Mouse (Mus musculus) forebrain, postnatal 0 days (tissue): ENCODE measurements around the gene Sptb. TPM values are rescaled to one million over a fixed set of nuclear protein-coding genes. Genes with fewer than 3 reads are reported as not detected.

Source experiments
- ATAC-seq: fragments of 200-750 bp; cut with Nextera tagmentation; 2 replicates; pipeline ENCODE4 v1.8.0; 2017; ENCODE audit warnings: mild to moderate bottlenecking, moderate library complexity
- DNase-seq: peaks from one replicate; pipeline ENCODE4 v3.0.0-alpha.2; 2015
- H3K27ac ChIP-seq: fragments of 300-500 bp; sonication (generic); 2 replicates; pipeline ENCODE4 v1.5.1; 2014; ENCODE audit warnings: low read depth, mild to moderate bottlenecking, antibody characterized with exemption, low read length, moderate library complexity, mixed read lengths
- H3K27me3 ChIP-seq: fragments of 300-500 bp; sonication (generic); 2 replicates; pipeline ENCODE4 v1.6.1; 2014; ENCODE audit warnings: mild to moderate bottlenecking, low read length, mixed read lengths; ENCODE audit not compliant: insufficient read depth
- H3K36me3 ChIP-seq: fragments of 300-500 bp; sonication (generic); 2 replicates; pipeline ENCODE4 v1.6.1; 2014; ENCODE audit warnings: mild to moderate bottlenecking, moderate library complexity; ENCODE audit not compliant: insufficient read depth
- H3K4me1 ChIP-seq: fragments of 300-500 bp; sonication (generic); 2 replicates; pipeline ENCODE4 v1.6.1; 2014; ENCODE audit warnings: antibody characterized with exemption; ENCODE audit not compliant: insufficient read depth
- H3K4me2 ChIP-seq: fragments of 300-500 bp; sonication (generic); 2 replicates; pipeline ENCODE4 v1.6.1; 2014; ENCODE audit warnings: low read depth, mild to moderate bottlenecking, moderate library complexity
- H3K4me3 ChIP-seq: fragments of 300-500 bp; sonication (generic); 2 replicates; pipeline ENCODE4 v1.5.1; 2014; ENCODE audit warnings: low read depth, low read length, mixed read lengths
- H3K9ac ChIP-seq: fragments of 300-500 bp; sonication (generic); 2 replicates; pipeline ENCODE4 v1.6.1; 2014; ENCODE audit warnings: mild to moderate bottlenecking
- H3K9me3 ChIP-seq: fragments of 300-500 bp; sonication (generic); 2 replicates; pipeline ENCODE4 v1.6.1; 2016; ENCODE audit warnings: low read length
- CTCF ChIP-seq: sonication (generic); IDR thresholded peaks from 2 replicates; pipeline ENCODE4 v1.5.1; 2016; ENCODE audit warnings: antibody characterized with exemption, control low read depth, low read depth
- WGBS: fragments of 180-500 bp; shearing (Covaris S2); extraction: QIAGEN DNeasy Blood & Tissue Kit; methylation state at CpG from one replicate; pipeline ENCODE4 v1.1.7; 2014; 5-methylcytosine and 5-hydroxymethylcytosine counted together
- polyA plus RNA-seq: library from polyadenylated mRNA; unstranded; fragments of >200 nt; fragmentation: Nextera tagmentation; extraction: Ambion mirVana; gene quantifications from 2 replicates; pipeline ENCODE4 v1.2.1, GENCODE M21; 2015
- total RNA-seq: library from RNA; depleted of rRNA; stranded (reverse); fragments of >200 nt; gene quantifications from 2 replicates; pipeline ENCODE4 v1.2.3, GENCODE M21; 2014; rRNA removed

Sptb gene
- 16.2 and 19.6 TPM in 2 replicates for total RNA-seq
- 2.3 and 3.0 TPM in 2 replicates for polyA plus RNA-seq

GRCm38 (mm10) chr12:76710351-76711100 lies at the start of gene Sptb:
Gene Sptb, minus strand, starts transcription at chr12:76710547.
- no peaks in the 10 kb centered on the region for H3K36me3 ChIP-seq
- peak within 1 kb of the TSS; percentile 92 for H3K9ac ChIP-seq
- H3K9me3 ChIP-seq = no peaks in the 10 kb centered on the region
- peak; percentile 87 for ATAC-seq
- H3K4me2 ChIP-seq = peak within 1 kb of the TSS; percentile 100
- no peak for TF ChIP-seq CTCF
- no peaks in the 10 kb centered on the region for H3K4me1 ChIP-seq
- H3K27ac ChIP-seq = peak within 1 kb of the TSS; percentile 67
- peak within 1 kb of the TSS; percentile 83 for H3K4me3 ChIP-seq
- peak; percentile 74 for DNase-seq
- WGBS = under 1% methylated on average over 40 of the region's 40 CpGs
- peaks cover 14% of the 10 kb centered on the region; the same call in 1 of the 2 replicates for H3K27me3 ChIP-seq

DNA sequence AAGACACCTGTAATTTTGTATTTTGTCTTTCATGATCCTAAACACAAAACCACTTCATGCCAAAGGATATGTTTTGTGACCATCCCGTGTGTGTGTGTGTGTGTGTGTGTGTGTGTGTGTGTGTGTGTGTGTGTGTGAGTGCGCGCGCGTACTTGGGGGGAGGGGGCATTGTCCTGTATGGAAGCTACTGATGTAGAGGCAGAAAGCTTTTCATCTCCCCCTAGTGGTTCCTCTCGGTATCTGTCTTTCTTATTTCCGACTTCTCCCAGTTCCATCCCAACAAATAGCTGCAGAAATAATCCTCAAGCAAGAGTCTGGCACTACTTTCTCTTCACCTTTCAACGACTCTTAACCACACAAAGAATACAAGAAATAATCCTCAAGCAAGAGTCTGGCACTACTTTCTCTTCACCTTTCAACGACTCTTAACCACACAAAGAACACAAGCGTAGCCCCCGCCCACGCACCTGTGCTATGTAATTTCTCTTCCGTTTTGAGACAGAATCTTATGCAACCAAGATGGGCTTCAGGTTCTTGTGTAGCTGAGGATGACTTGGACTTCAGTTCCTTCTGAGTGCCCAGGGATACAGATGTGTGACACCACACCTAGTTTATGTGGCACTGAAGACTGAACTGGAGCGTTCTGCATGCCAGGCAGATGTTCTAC lies 42.4 kb upstream of the Sptb start:
- ATAC-seq = peak; percentile 78
- Histone ChIP-seq H3K36me3 (no peaks in the 10 kb centered on the region), H3K9me3 (no peaks in the 10 kb centered on the region), H3K4me1 (no peaks in the 10 kb centered on the region), H3K4me3 (no peak overlapping the region), H3K27me3 (no peaks in the 10 kb centered on the region), H3K9ac (no peak overlapping the region), H3K4me2 (0 out of 2 replicates have a peak overlapping the region, but pooled peaks have one; percentile 8), H3K27ac (no peak overlapping the region)
- peak; percentile 71 for TF ChIP-seq CTCF
- peak; percentile 68 for DNase-seq
- 42% methylated on average over 14 of the region's 14 CpGs for WGBS

DNA sequence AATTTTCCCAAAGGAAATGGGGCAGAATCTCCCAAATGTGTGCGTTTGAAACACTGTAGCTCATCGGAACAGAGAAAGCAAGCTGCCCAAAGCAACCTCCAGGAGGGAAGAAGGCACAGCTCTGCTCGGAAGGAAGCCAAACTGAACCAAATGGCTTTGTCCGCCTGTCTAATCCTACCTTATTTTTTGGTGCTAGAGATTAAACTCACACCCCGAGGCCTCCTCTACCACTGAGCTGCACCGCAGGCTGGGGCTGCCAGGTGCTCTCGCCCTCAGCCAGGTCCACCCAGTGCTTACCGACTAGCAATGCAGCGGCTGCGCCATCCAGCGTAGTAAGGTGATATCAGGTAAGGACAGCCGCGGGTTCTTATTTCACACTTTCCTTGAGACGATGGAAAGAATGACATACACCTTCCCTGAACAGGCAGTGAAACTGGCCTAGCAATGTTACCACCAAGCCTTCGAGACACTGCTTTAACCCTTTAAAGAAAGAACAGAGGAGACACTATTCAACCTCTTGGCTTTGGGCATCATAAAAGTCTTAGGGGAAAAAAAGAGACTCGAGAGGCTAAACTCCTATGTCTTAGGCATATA lies 40.6 kb upstream of the Sptb start:
- Histone ChIP-seq H3K36me3 (no peaks in the 10 kb centered on the region), H3K4me2 (no peak overlapping the region), H3K27me3 (no peaks in the 10 kb centered on the region), H3K4me3 (no peak overlapping the region), H3K9me3 (no peaks in the 10 kb centered on the region), H3K4me1 (no peaks in the 10 kb centered on the region), H3K27ac (no peak overlapping the region), H3K9ac (no peak overlapping the region)
- ATAC-seq (no peak), DNase-seq (no peak)
- WGBS = 76% methylated on average over 16 of the region's 16 CpGs
- no peak for TF ChIP-seq CTCF

- Histone ChIP-seq H3K27ac (no peak overlapping the region), H3K4me2 (no peak overlapping the region), H3K9ac (no peak overlapping the region), H3K27me3 (no peaks in the 10 kb centered on the region), H3K4me1 (no peaks in the 10 kb centered on the region), H3K36me3 (no peaks in the 10 kb centered on the region), H3K4me3 (no peak overlapping the region), H3K9me3 (no peaks in the 10 kb centered on the region)
- 88% methylated on average over 4 of the region's 4 CpGs for WGBS
- no peak for DNase-seq
- TF ChIP-seq CTCF = no peak
- no peak for ATAC-seq
Measured at GRCm38 (mm10) chr12:76727955-76728354, 17.6 kb upstream of the Sptb start.

GRCm38 (mm10) chr12:76722026-76722425 lies 11.7 kb upstream of the Sptb start:
- no peak for DNase-seq
- no peaks in the 10 kb centered on the region for H3K9me3 ChIP-seq
- no peak overlapping the region for H3K4me3 ChIP-seq
- 38% methylated on average over 3 of the region's 3 CpGs for WGBS
- no peaks in the 10 kb centered on the region for H3K36me3 ChIP-seq
- TF ChIP-seq CTCF = no peak
- H3K27me3 ChIP-seq = no peaks in the 10 kb centered on the region
- H3K4me2 ChIP-seq = no peak overlapping the region
- no peak for ATAC-seq
- H3K4me1 ChIP-seq = no peaks in the 10 kb centered on the region
- no peak overlapping the region for H3K27ac ChIP-seq
- H3K9ac ChIP-seq = no peak overlapping the region

- ATAC-seq (no peak; the same call in 1 of the 2 replicates), DNase-seq (peak; percentile 36)
- peak; percentile 50 for TF ChIP-seq CTCF
- no peak overlapping the region for H3K4me3 ChIP-seq
- H3K27ac ChIP-seq = no peak overlapping the region
- no peaks in the 10 kb centered on the region for H3K27me3 ChIP-seq
- H3K4me1 ChIP-seq = no peaks in the 10 kb centered on the region
- no peak overlapping the region for H3K9ac ChIP-seq
- H3K4me2 ChIP-seq = no peak overlapping the region
- H3K9me3 ChIP-seq = no peaks in the 10 kb centered on the region
- no peaks in the 10 kb centered on the region for H3K36me3 ChIP-seq
Measured at GRCm38 (mm10) chr12:76720572-76720971, 10.2 kb upstream of the Sptb start.

GRCm38 (mm10) chr12:76718384-76718783 lies 8.0 kb upstream of the Sptb start:
- Histone ChIP-seq H3K36me3 (no peaks in the 10 kb centered on the region), H3K4me2 (no peak overlapping the region), H3K9me3 (no peaks in the 10 kb centered on the region), H3K9ac (no peak overlapping the region), H3K27ac (no peak overlapping the region), H3K4me1 (no peaks in the 10 kb centered on the region), H3K4me3 (no peak overlapping the region), H3K27me3 (peaks cover 3% of the 10 kb centered on the region; the same call in 1 of the 2 replicates)
- DNase-seq (no peak), ATAC-seq (no peak)
- WGBS = 82% methylated on average over 4 of the region's 4 CpGs
- TF ChIP-seq CTCF = no peak
